Mouse (Mus musculus) forebrain, embryonic 12.5 days (tissue): ENCODE measurements around the gene Pitpnb. TPM values are rescaled to one million over a fixed set of nuclear protein-coding genes. Genes with fewer than 3 reads are reported as not detected.
A peak's percentile ranks its signal among the peaks of the same experiment; 100 is the strongest.

Experiments
- ATAC-seq: fragments of 200-750 bp; cut with Nextera tagmentation; 2 replicates; pipeline ENCODE4 v1.8.0; 2017; ENCODE audit warnings: moderate TSS enrichment; ENCODE audit not compliant: low FRiP score
- H3K27ac ChIP-seq: fragments of 300-500 bp; sonication (generic); 2 replicates; pipeline ENCODE4 v1.5.1; 2016; ENCODE audit warnings: mild to moderate bottlenecking
- H3K27me3 ChIP-seq: fragments of 300-500 bp; sonication (generic); 2 replicates; pipeline ENCODE4 v1.6.1; 2016; ENCODE audit warnings: mild to moderate bottlenecking
- H3K36me3 ChIP-seq: fragments of 300-500 bp; sonication (generic); replicated peaks from 2 replicates; pipeline ENCODE4 v1.6.1; 2016; ENCODE audit warnings: mild to moderate bottlenecking
- H3K4me1 ChIP-seq: fragments of 300-500 bp; sonication (generic); 2 replicates; pipeline ENCODE4 v1.6.1; 2016
- H3K4me2 ChIP-seq: fragments of 300-500 bp; sonication (generic); 2 replicates; pipeline ENCODE4 v1.6.1; 2016; ENCODE audit warnings: mild to moderate bottlenecking, moderate library complexity
- H3K4me3 ChIP-seq: fragments of 300-500 bp; sonication (generic); replicated peaks from 2 replicates; pipeline ENCODE4 v1.5.1; 2016; ENCODE audit warnings: mild to moderate bottlenecking
- H3K9ac ChIP-seq: fragments of 300-500 bp; sonication (generic); 2 replicates; pipeline ENCODE4 v1.6.1; 2016; ENCODE audit warnings: mild to moderate bottlenecking
- H3K9me3 ChIP-seq: fragments of 300-500 bp; sonication (generic); 2 replicates; pipeline ENCODE4 v1.6.1; 2016
- WGBS: fragments of 180-500 bp; shearing (Covaris S2); methylation state at CpG from one replicate; pipeline ENCODE4 v1.1.7; 2016; 5-methylcytosine and 5-hydroxymethylcytosine counted together
- polyA plus RNA-seq: library from polyadenylated mRNA; unstranded; fragments of >200 nt; fragmentation: Nextera tagmentation; extraction: Ambion mirVana; gene quantifications from 2 replicates; pipeline ENCODE4 v1.2.1, GENCODE M21; 2016

Pitpnb gene
- polyA plus RNA-seq, 1 experiment from 2014 or later, result 113 TPM

DNA sequence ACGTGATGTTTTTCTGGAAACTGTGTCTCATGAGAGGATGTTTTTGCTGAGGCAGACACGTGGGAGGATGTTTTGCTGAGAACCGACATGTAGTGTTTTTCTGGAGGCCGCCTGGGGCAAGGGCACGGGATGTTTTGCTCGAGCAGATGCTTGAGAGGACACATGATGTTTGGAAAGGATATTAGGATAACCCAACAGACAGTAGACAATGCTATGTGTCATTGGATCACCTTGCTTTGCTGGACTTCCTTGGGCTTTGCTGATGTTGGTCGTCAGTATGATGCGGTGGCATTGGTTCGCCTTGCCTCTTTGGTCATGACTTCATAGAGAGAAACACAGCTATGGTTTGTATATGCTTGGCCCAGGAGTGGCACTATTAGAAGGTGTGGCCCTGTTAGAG, 16.7 kb upstream of the Pitpnb start:
- Histone ChIP-seq H3K4me1 (no peaks in the 10 kb centered on the region), H3K4me3 (no peak overlapping the region), H3K27ac (no peak overlapping the region), H3K4me2 (no peak overlapping the region), H3K27me3 (no peaks in the 10 kb centered on the region), H3K36me3 (no peaks in the 10 kb centered on the region), H3K9me3 (no peaks in the 10 kb centered on the region), H3K9ac (no peak overlapping the region)
- WGBS, result 90% methylated on average over 9 of the region's 9 CpGs
- ATAC-seq, result no peak

DNA sequence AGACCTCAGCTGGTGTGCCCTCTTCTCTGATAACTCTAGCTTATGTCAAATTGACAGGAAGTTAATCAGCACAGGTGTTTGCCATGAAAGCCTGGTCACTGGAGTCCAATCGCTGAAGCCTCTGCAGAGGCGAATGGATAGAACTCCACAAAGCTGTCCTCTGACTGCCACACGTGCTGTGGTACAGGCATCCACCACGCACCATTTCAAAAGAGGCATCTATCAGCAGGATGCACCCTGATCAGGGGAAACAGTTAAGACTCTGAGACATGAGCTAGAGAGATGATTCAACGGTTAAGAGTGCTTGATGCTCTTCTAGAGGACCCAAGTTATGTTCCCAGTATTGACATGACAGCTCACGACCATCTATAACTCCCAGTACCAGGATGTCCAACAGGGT, 15.5 kb upstream of the Pitpnb start:
- H3K9ac ChIP-seq, result no peak overlapping the region
- H3K36me3 ChIP-seq, result no peaks in the 10 kb centered on the region
- no peak overlapping the region for H3K27ac ChIP-seq
- no peak for ATAC-seq
- H3K9me3 ChIP-seq, result no peaks in the 10 kb centered on the region
- no peak overlapping the region for H3K4me2 ChIP-seq
- no peak overlapping the region for H3K4me3 ChIP-seq
- no peaks in the 10 kb centered on the region for H3K27me3 ChIP-seq
- H3K4me1 ChIP-seq, result no peaks in the 10 kb centered on the region
- WGBS, result 91% methylated on average over 6 of the region's 6 CpGs

DNA sequence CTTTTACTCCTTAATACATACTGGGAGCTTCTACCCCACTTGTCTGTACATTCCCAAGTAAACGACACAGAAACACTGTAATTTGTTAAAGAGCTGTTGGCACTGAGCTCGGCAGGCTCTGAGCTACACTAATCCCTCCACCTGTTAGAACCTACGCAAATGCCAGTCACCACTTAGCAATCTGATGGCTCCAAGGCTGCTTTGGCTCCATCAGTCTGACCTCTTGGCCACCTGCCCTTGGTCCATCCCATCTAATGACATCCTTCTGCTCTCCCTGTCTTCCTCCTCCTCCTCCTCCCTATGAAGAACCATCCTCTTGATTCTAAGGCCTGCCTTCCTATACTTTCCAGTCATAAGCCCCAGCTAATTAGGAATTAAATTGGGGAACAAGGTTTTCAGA, 13.0 kb upstream of the Pitpnb start:
- Histone ChIP-seq H3K4me1 (no peaks in the 10 kb centered on the region), H3K27ac (no peak overlapping the region), H3K4me3 (no peak overlapping the region), H3K4me2 (no peak overlapping the region), H3K36me3 (no peaks in the 10 kb centered on the region), H3K9me3 (no peaks in the 10 kb centered on the region), H3K27me3 (no peaks in the 10 kb centered on the region), H3K9ac (no peak overlapping the region)
- no peak for ATAC-seq
- 86% methylated on average over 3 of the region's 3 CpGs for WGBS

DNA sequence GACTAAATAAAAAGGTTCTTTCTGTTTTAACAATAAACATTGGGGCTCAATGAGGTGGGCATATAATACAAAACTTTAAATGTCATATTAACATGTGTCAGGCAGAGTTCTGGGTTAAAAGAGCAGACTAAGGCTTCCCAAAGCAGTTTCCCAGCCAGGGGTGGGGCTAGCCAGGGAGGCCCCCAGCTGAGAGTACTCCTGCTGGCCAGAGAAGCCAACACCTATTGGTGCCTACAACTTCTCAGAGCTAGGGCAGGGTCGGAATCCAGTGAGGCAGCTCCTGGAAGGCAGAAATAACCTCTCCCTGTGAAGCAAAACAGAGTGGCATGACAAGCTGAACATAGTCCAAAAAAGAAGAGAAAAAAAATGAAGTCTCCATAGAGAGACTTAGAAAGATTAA, 11.6 kb upstream of the Pitpnb start:
- Histone ChIP-seq H3K36me3 (no peaks in the 10 kb centered on the region), H3K4me1 (no peaks in the 10 kb centered on the region), H3K4me3 (no peak overlapping the region), H3K4me2 (no peak overlapping the region), H3K27me3 (no peaks in the 10 kb centered on the region), H3K27ac (no peak overlapping the region), H3K9ac (no peak overlapping the region), H3K9me3 (no peaks in the 10 kb centered on the region)
- no peak for ATAC-seq
- 67% methylated on average over 1 of the region's 1 CpGs for WGBS

- 0 out of 2 replicates have a peak, but pooled peaks cover 4% of the 10 kb centered on the region for H3K9me3 ChIP-seq
- H3K4me2 ChIP-seq, result no peak overlapping the region
- H3K4me1 ChIP-seq, result peaks cover 6% of the 10 kb centered on the region
- H3K27me3 ChIP-seq, result no peaks in the 10 kb centered on the region
- no peak overlapping the region for H3K9ac ChIP-seq
- H3K4me3 ChIP-seq, result no peak overlapping the region
- no peak for ATAC-seq
- H3K27ac ChIP-seq, result no peak overlapping the region
- no peaks in the 10 kb centered on the region for H3K36me3 ChIP-seq
- WGBS, result 21% methylated on average over 1 of the region's 1 CpGs
These were observed 4.8 kb upstream of the Pitpnb start for GRCm38 (mm10) chr5:111325813-111326212.

- Histone ChIP-seq H3K4me3 (no peak overlapping the region), H3K4me2 (no peak overlapping the region), H3K27ac (no peak overlapping the region), H3K36me3 (no peaks in the 10 kb centered on the region), H3K9me3 (0 out of 2 replicates have a peak, but pooled peaks cover 4% of the 10 kb centered on the region), H3K4me1 (peaks cover 14% of the 10 kb centered on the region), H3K9ac (no peak overlapping the region), H3K27me3 (no peaks in the 10 kb centered on the region)
- 83% methylated on average over 7 of the region's 7 CpGs for WGBS
- ATAC-seq, result no peak
These were observed 3.1 kb upstream of the Pitpnb start for GRCm38 (mm10) chr5:111327420-111327819.

DNA sequence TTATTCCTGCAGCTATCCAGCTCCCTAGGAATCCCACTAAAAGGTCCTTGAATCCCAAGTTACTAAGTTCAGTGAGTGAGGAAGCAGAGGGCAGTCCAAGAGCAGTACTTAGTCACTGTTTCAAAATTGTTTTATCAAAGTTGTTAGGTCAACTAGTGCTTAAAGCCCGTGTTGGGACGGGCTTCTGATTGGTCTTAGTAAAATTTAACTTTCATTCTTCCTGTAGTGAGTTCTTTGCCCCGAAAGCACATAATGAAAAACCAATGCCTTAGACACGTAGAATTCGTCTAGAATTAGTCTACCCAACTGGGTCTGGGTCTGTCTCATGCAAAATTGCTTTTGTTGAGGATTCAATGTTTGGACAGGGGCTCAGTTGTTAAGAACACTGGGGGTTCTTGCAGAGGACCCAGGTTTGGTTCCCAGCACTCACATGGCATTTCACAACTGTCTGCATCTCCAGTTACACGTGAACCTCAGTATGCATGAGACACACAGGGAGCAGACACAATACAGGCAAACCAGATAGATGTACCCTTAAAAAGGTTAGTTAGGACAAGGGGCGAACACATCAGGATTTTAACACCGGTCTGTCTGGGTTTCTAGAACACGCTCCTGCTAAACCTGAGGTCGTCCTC, 664 bp upstream of the Pitpnb start:
- Histone ChIP-seq H3K9ac (peak overlapping the region; percentile 66), H3K27ac (peak overlapping the region; percentile 87), H3K27me3 (no peaks in the 10 kb centered on the region), H3K9me3 (0 out of 2 replicates have a peak, but pooled peaks cover 4% of the 10 kb centered on the region), H3K36me3 (peaks cover 15% of the 10 kb centered on the region), H3K4me2 (peak overlapping the region; percentile 85), H3K4me1 (peaks cover 14% of the 10 kb centered on the region), H3K4me3 (peak overlapping the region; percentile 97)
- WGBS, result 27% methylated on average over 10 of the region's 10 CpGs
- ATAC-seq, result no peak

DNA sequence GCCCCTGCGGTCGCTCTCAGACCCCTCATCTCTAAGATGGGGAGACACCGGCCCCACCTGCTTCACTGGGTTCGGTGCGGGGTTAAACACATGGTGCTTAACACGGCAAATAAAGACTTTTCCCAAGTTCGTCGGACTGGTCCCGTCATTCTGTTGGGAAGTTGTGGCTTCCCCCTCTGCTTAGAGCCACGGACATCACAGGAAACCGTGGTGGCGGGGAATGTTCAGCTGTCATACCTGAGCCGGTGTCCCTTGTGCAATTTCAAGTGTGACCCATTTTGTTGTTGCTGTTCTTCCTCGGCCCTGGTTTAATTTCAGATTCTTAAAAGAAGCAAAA, 504 bp downstream of the Pitpnb start:
- Histone ChIP-seq H3K27ac (peak overlapping the region; percentile 87), H3K4me1 (peaks cover 14% of the 10 kb centered on the region)

DNA sequence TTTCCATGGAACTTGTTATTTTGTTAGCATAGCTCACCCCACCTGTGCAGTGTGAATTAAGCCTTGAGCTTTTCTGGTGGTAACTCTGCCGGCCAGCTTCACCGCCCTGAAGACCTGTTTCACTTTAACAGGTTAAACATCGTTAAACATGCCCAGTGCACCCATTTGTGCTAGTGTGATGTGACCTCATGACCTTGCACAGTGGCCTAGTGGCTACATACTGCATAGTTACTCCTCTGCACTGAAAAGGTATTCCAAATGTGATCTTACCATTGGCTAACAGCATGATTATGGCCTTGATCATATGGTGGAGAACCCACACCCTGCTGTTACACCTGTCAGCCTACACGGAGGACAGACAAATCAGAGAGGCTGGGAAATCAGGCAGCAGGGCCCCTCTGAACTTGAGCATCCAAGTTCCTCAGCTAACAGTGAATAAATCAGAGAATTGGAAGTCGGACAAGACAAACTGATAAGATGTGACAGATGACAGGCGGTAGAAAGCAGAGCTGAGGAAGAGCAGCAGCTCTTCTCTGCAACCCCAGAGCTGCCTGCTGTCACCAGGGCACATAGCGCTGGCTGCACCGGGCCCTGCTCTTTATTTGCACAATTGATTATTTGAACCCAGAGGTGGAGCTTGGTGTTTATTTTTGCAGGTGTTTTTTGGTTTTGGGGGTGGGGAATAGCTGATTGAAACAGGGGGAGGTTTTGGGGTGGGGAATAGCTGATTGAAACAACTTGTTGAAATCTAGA, 5.6 kb downstream of the Pitpnb start:
- no peak overlapping the region for H3K4me3 ChIP-seq
- no peaks in the 10 kb centered on the region for H3K9me3 ChIP-seq
- H3K9ac ChIP-seq, result no peak overlapping the region
- no peak overlapping the region for H3K27ac ChIP-seq
- H3K4me1 ChIP-seq, result peaks cover 8% of the 10 kb centered on the region
- ATAC-seq, result no peak
- 91% methylated on average over 8 of the region's 8 CpGs for WGBS
- H3K4me2 ChIP-seq, result no peak overlapping the region
- H3K36me3 ChIP-seq, result peaks cover 63% of the 10 kb centered on the region
- no peaks in the 10 kb centered on the region for H3K27me3 ChIP-seq

More for the DNA sequence above, 504 bp downstream of the Pitpnb start:
- peak overlapping the region; percentile 85 for H3K4me2 ChIP-seq
- H3K4me3 ChIP-seq, result peak overlapping the region; percentile 97
- WGBS, result 1% methylated on average over 14 of the region's 14 CpGs
- H3K9ac ChIP-seq, result peak overlapping the region; percentile 96
- H3K27me3 ChIP-seq, result no peaks in the 10 kb centered on the region
- peaks cover 23% of the 10 kb centered on the region for H3K36me3 ChIP-seq
- H3K9me3 ChIP-seq, result no peaks in the 10 kb centered on the region
- ATAC-seq, result no peak

- no peak overlapping the region for H3K27ac ChIP-seq
- no peak overlapping the region for H3K9ac ChIP-seq
- no peaks in the 10 kb centered on the region for H3K9me3 ChIP-seq
- 52% methylated on average over 5 of the region's 5 CpGs for WGBS
- H3K4me2 ChIP-seq, result no peak overlapping the region
- no peak overlapping the region for H3K4me3 ChIP-seq
- H3K36me3 ChIP-seq, result peaks cover 79% of the 10 kb centered on the region
- no peaks in the 10 kb centered on the region for H3K4me1 ChIP-seq
- no peak for ATAC-seq
- H3K27me3 ChIP-seq, result no peaks in the 10 kb centered on the region
These were observed 11.0 kb downstream of the Pitpnb start for GRCm38 (mm10) chr5:111341609-111342008.

DNA sequence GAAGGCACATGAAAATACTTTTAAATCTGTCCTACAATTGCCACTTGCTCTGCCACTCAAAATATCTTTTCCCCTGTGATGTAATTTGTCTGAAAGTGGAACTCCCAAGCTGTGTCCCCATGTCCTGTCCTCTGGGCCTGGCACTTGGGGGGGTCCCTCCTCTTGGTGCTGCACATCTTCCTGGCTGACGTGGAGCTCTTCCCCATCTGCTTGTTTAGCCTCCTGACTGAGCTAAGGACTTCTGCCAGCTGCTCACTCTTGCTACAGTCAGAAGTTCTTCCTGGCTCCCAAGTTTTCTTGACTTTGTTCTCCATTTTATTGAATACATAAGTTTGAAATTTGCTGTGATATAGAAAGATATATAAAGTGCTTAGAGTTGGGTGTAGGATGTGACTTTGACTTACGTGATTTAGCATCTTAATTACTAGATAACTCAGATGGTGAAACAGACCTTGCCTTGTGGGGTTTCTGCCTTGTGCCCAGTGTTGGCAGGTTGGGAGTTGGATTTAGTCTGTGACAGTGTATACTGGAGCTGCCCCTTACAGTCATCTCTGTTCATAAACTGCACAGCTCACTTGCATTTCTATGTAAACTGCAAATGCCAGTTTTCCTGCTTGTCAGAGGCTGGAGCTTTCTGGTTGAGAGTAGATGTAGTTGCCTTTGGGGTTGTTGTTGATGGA, 14.3 kb downstream of the Pitpnb start:
- WGBS, result 90% methylated on average over 2 of the region's 2 CpGs
- no peak for ATAC-seq
- H3K36me3 ChIP-seq, result peaks cover 87% of the 10 kb centered on the region

DNA sequence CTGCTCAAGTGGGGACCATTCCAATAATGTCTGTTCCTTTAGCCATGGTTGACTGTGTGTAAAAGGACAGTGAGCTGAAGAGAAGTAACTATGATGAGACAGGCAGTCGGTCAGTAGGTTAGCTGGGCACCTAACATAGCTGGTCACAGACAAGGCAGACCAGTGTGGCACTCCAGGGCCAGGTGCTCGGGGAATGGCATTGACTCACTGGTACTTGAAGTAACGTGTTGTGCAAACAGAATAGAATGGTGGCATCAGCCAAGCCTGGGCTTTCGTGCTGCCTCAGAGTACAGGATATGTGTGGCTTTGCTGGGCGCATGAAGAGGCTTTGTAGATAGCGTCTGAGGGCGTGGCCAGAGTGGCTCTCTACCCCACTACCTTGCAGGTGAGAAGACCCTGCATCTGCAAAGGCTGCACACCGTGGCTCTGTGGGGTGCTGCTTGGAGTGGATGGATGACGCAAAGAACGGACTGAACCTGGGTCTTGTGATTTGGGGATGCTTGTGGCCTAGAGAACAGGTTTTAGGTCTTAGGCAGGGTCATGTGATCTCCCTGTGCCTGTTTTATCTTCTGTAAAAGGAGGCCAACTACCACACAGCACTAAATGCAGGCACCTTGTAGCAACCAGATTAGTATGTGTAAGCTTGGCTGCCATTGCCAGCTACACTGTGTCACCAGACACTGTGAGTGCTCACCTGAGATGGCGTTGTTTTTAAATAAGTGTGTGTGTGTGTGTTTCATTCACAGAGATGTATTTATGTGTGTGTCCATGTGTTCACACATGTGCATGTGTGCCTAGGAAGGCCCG, 26.5 kb downstream of the Pitpnb start:
- no peak for ATAC-seq
- H3K36me3 ChIP-seq, result peaks cover 63% of the 10 kb centered on the region
- 94% methylated on average over 12 of the region's 12 CpGs for WGBS

More for the DNA sequence above, 14.3 kb downstream of the Pitpnb start:
- no peaks in the 10 kb centered on the region for H3K9me3 ChIP-seq
- H3K4me3 ChIP-seq, result no peak overlapping the region
- H3K4me2 ChIP-seq, result no peak overlapping the region
- H3K9ac ChIP-seq, result no peak overlapping the region
- no peaks in the 10 kb centered on the region for H3K27me3 ChIP-seq
- H3K27ac ChIP-seq, result no peak overlapping the region
- no peaks in the 10 kb centered on the region for H3K4me1 ChIP-seq

More for the DNA sequence above, 26.5 kb downstream of the Pitpnb start:
- Histone ChIP-seq H3K9me3 (no peaks in the 10 kb centered on the region), H3K4me2 (no peak overlapping the region), H3K4me3 (no peak overlapping the region), H3K4me1 (no peaks in the 10 kb centered on the region), H3K9ac (no peak overlapping the region), H3K27me3 (no peaks in the 10 kb centered on the region), H3K27ac (no peak overlapping the region)
